Mouse (Mus musculus) midbrain, postnatal 0 days (tissue): ENCODE measurements around the gene Adk. TPM values are rescaled to one million over a fixed set of nuclear protein-coding genes. Genes with fewer than 3 reads are reported as not detected.

Source experiments
- ATAC-seq: fragments of 200-750 bp; cut with Nextera tagmentation; 2 replicates; pipeline ENCODE4 v1.8.0; 2017; ENCODE audit warnings: moderate number of reproducible peaks, mild to moderate bottlenecking, moderate TSS enrichment, moderate library complexity; ENCODE audit not compliant: low FRiP score
- DNase-seq: peaks from one replicate; pipeline ENCODE4 v3.0.0-alpha.2; 2015; ENCODE audit warnings: low spot score
- H3K27ac ChIP-seq: fragments of 300-500 bp; sonication (generic); 2 replicates; pipeline ENCODE4 v1.5.1; 2014; ENCODE audit warnings: low read depth, mild to moderate bottlenecking, low read length, mixed read lengths
- H3K27me3 ChIP-seq: fragments of 300-500 bp; sonication (generic); 2 replicates; pipeline ENCODE4 v1.6.1; 2014; ENCODE audit warnings: low read length, control low read depth, mixed read lengths; ENCODE audit not compliant: insufficient read depth
- H3K36me3 ChIP-seq: fragments of 300-500 bp; sonication (generic); 2 replicates; pipeline ENCODE4 v1.6.1; 2014; ENCODE audit warnings: low read length, control low read depth, mixed read lengths; ENCODE audit not compliant: insufficient read depth
- H3K4me1 ChIP-seq: fragments of 300-500 bp; sonication (generic); 2 replicates; pipeline ENCODE4 v1.6.1; 2014; ENCODE audit warnings: mild to moderate bottlenecking, control low read depth, antibody characterized with exemption, low read length, mixed read lengths; ENCODE audit not compliant: insufficient read depth
- H3K4me2 ChIP-seq: fragments of 300-500 bp; sonication (generic); 2 replicates; pipeline ENCODE4 v1.6.1; 2014; ENCODE audit warnings: low read depth, mild to moderate bottlenecking, low read length, mixed read lengths; ENCODE audit not compliant: poor library complexity, severe bottlenecking
- H3K4me3 ChIP-seq: fragments of 300-500 bp; sonication (generic); 2 replicates; pipeline ENCODE4 v1.5.1; 2014; ENCODE audit warnings: low read depth, mild to moderate bottlenecking, low read length, moderate library complexity
- H3K9ac ChIP-seq: fragments of 300-500 bp; sonication (generic); replicated peaks from 2 replicates; pipeline ENCODE4 v1.6.1; 2014; ENCODE audit warnings: mild to moderate bottlenecking, low read length, moderate library complexity, mixed read lengths; ENCODE audit not compliant: poor library complexity, severe bottlenecking
- H3K9me3 ChIP-seq: fragments of 300-500 bp; sonication (generic); 2 replicates; pipeline ENCODE4 v1.6.1; 2016; ENCODE audit warnings: low read length, control low read depth
- CTCF ChIP-seq: IDR thresholded peaks from 2 replicates; pipeline ENCODE4 v1.5.1; 2016; ENCODE audit warnings: antibody characterized with exemption, mild to moderate bottlenecking
- WGBS: fragments of 180-500 bp; shearing (Covaris S2); extraction: QIAGEN DNeasy Blood & Tissue Kit; methylation state at CpG from one replicate; pipeline ENCODE4 v1.1.7; 2014; 5-methylcytosine and 5-hydroxymethylcytosine counted together
- polyA plus RNA-seq: library from polyadenylated mRNA; unstranded; fragments of >200 nt; fragmentation: Nextera tagmentation; extraction: Ambion mirVana; gene quantifications from 2 replicates; pipeline ENCODE4 v1.2.1, GENCODE M21; 2015
- total RNA-seq: library from RNA; depleted of rRNA; stranded (reverse); fragments of >200 nt; gene quantifications from 2 replicates; pipeline ENCODE4 v1.2.3, GENCODE M21; 2014

Gene Adk
- total and polyA plus RNA-seq, 2 experiments from 2014 or later, result 25.3 to 50.6 TPM

DNA sequence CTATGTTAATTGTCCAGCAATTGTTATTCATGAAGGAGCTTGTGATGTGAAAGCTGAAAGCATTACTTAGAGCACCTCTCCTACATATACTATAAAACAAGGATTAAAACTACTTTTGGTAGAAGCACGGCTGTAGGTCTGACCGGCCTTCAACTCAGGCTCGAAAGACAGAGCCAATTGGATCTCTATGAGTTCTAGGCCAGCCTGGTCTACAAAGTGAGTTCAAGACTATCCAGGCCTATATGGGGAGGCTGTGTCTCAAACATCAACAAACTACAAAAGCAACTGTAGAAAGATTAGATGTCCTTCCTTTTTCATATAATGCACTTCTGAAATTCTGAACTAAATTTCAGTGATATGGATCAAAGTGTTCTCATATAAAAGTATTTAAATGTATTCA, 113.7 kb downstream of the Adk start:
- no peak for ATAC-seq
- no peak for DNase-seq
- no peaks in the 10 kb centered on the region for H3K27me3 ChIP-seq

DNA sequence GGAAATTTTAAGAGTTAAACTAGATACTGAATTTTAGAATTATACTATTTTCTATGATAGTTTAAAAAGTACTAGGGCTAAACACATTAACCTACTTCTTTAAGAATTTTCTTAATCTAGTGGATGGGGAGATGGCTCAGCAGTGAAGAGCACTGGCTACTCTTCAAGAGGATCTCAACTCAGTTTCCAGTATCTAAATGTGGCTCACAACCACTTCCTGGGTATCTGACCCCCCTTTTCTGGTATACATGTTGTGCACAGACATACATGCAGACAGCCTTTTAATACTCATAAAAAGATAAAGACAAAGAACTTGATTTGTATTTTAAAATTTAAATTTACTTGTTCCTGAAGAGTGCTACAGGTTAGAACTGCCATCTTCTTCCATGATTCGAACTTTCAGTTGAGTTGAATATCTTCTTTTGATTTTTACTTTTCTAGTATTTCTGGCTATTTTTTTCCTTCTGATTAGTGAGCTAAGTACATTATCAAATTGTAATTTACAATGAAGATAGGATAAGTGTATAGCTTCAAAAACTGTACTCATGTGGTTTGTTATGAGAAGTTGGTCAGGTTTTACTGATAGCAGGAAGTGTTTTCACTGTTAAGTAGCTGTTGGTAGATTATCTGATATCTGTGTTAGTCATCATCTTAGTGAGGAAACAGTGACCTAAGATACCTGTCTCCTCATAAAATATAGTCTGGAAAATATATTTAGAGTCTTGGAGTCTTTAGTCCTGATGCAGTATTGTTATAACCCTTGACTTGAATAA, 121.8 kb downstream of the Adk start:
- H3K4me3 ChIP-seq, result no peak overlapping the region
- no peak overlapping the region for H3K9ac ChIP-seq
- no peak for TF ChIP-seq CTCF
- H3K27me3 ChIP-seq, result no peaks in the 10 kb centered on the region
- DNase-seq (no peak), ATAC-seq (no peak)
- H3K36me3 ChIP-seq, result no peaks in the 10 kb centered on the region
- H3K4me1 ChIP-seq, result no peaks in the 10 kb centered on the region
- H3K4me2 ChIP-seq, result no peak overlapping the region
- H3K9me3 ChIP-seq, result no peaks in the 10 kb centered on the region
- 100% methylated on average over 1 of the region's 1 CpGs for WGBS
- H3K27ac ChIP-seq, result no peak overlapping the region

More for the DNA sequence above, 113.7 kb downstream of the Adk start:
- H3K36me3 ChIP-seq, result no peaks in the 10 kb centered on the region
- no peak overlapping the region for H3K27ac ChIP-seq
- no peaks in the 10 kb centered on the region for H3K4me1 ChIP-seq
- H3K4me2 ChIP-seq, result no peak overlapping the region
- WGBS, result 71% methylated on average over 3 of the region's 3 CpGs
- no peak overlapping the region for H3K4me3 ChIP-seq
- H3K9me3 ChIP-seq, result no peaks in the 10 kb centered on the region
- no peak for TF ChIP-seq CTCF
- H3K9ac ChIP-seq, result no peak overlapping the region

DNA sequence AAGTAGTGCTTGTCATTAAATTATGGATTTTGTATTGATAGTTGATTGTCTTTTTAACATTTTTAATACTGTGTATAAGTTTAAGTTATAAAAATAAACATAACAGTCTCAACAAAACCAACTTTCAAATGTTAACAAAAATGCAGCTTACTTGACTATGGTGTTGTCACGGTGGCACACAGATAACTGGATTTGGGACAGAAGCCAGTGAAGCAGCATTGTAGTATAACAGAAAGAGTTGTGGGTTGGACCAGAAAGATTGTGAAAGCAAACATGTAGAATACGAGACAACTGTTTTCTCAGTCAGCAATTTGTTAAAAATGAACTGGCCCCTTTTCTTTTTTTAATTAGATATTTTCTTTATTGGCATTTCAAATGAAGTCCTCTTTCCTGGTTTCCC, 122.4 kb downstream of the Adk start:
- DNase-seq (no peak), ATAC-seq (no peak)
- WGBS, result 57% methylated on average over 2 of the region's 2 CpGs
- Histone ChIP-seq H3K4me2 (no peak overlapping the region), H3K4me1 (no peaks in the 10 kb centered on the region), H3K27me3 (no peaks in the 10 kb centered on the region), H3K27ac (no peak overlapping the region), H3K9ac (no peak overlapping the region), H3K9me3 (no peaks in the 10 kb centered on the region), H3K36me3 (no peaks in the 10 kb centered on the region), H3K4me3 (no peak overlapping the region)
- no peak for TF ChIP-seq CTCF

DNA sequence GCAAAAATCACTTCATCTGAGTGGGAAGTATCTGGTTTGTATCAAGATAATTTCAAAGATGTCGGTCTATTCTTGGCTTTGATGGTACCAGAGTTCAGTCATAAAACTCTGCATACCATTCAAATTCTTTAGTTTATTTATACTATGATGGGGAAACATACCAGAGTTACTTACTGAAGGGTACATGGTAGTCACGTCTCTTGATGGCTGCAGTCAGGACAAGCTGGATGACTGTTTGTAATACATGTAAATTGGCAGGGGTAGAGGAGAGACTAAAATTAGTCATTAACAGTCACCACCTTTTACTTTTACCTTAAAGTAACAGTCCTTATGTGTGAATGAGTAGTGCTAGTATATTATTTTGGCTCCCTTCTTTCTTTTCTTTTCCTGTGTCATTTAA, 125.4 kb downstream of the Adk start:
- no peak overlapping the region for H3K4me2 ChIP-seq
- DNase-seq, result no peak
- no peak for ATAC-seq
- no peak overlapping the region for H3K9ac ChIP-seq
- 86% methylated on average over 2 of the region's 2 CpGs for WGBS
- no peak overlapping the region for H3K4me3 ChIP-seq
- no peaks in the 10 kb centered on the region for H3K4me1 ChIP-seq
- TF ChIP-seq CTCF, result no peak
- no peaks in the 10 kb centered on the region for H3K36me3 ChIP-seq
- no peak overlapping the region for H3K27ac ChIP-seq
- no peaks in the 10 kb centered on the region for H3K27me3 ChIP-seq
- H3K9me3 ChIP-seq, result no peaks in the 10 kb centered on the region

DNA sequence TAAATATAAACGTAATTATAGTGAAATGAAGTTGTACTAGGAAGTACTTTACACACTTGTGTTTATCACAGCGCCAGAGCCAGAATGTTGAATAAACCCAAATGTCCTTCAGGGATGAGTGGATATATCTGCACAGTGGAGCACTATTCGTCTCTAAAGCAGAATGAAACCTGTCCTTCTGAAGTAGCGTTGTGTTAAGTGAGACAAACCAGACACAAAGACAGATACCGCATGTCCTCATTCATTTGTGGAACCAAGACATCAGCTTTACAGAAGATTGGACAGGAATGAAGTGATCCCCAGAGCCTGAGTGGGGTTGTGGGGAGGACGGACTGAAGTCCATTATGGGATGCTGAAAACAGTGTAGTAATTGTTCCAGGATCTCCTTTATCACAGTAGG, 126.0 kb downstream of the Adk start:
- 87% methylated on average over 6 of the region's 6 CpGs for WGBS
- ATAC-seq (no peak), DNase-seq (no peak)
- Histone ChIP-seq H3K36me3 (no peaks in the 10 kb centered on the region), H3K4me3 (no peak overlapping the region), H3K4me1 (no peaks in the 10 kb centered on the region), H3K27me3 (no peaks in the 10 kb centered on the region), H3K9me3 (no peaks in the 10 kb centered on the region), H3K4me2 (no peak overlapping the region), H3K27ac (no peak overlapping the region), H3K9ac (no peak overlapping the region)
- no peak for TF ChIP-seq CTCF

DNA sequence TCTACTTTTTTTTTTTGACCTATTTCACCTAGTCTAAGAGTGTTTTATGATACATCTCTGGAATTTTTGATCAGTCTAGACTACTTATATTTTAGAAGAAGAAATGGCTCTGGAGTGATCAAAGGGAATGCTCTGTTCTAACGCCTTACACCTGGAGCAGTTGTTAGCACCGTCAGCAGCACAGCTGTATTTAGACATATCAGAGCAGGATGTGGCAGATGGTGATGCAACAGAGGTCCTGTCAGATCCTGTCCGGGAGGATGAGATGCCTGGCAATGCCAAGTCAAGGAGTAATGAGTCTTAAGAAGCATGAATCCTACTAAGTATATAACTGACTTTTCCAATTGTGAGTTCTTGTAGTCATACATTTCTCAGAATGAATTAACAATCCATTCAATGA, 128.7 kb downstream of the Adk start:
- no peaks in the 10 kb centered on the region for H3K27me3 ChIP-seq
- H3K4me2 ChIP-seq, result no peak overlapping the region
- no peak for ATAC-seq
- no peak overlapping the region for H3K4me3 ChIP-seq
- no peak overlapping the region for H3K27ac ChIP-seq
- no peaks in the 10 kb centered on the region for H3K9me3 ChIP-seq
- H3K36me3 ChIP-seq, result no peaks in the 10 kb centered on the region
- H3K9ac ChIP-seq, result no peak overlapping the region
- DNase-seq, result no peak
- 64% methylated on average over 3 of the region's 3 CpGs for WGBS
- no peaks in the 10 kb centered on the region for H3K4me1 ChIP-seq
- no peak for TF ChIP-seq CTCF
